Mouse (Mus musculus) embryonic fibroblast, embryonic 13.5 days (primary cell): ENCODE measurements around the gene Rnf146.

Source experiments
- CTCF ChIP-seq: IDR thresholded peaks from 2 replicates; pipeline ENCODE4 v1.5.1; 2011; ENCODE audit warnings: mild to moderate bottlenecking, control low read depth, low read length, moderate library complexity, borderline replicate concordance; ENCODE audit not compliant: insufficient read depth
- POLR2A ChIP-seq: IDR thresholded peaks from 2 replicates; pipeline ENCODE4 v1.6.1; 2011; ENCODE audit warnings: low read depth, mild to moderate bottlenecking, control low read depth, low read length, moderate library complexity

DNA sequence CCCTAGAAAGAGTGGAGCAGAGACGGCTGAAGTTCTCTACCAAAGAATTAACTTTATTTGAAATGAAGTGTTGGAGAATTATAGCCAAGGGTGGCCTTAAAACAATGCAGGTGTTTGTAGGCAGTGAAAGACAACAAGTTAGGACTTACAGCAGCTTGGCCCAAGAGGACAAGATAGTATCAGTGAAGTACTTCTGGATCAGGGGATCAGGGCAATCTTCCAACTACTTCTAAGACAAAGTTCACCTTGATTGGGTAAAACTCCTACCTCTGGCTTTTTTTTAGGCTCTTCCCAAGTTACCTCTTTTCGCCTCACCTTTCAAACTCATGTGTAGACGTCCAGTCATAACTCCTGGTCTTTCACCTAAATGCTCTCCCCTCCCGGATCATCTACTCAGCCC, 60.0 kb downstream of the Rnf146 start:
- TF ChIP-seq CTCF (no peak), POLR2A (no peak)
